Mouse (Mus musculus) embryonic facial prominence, embryonic 11.5 days (tissue): Measurements from ENCODE around the gene Col24a1. TPM values are rescaled to one million over a fixed set of nuclear protein-coding genes. Genes with fewer than 3 reads are reported as not detected.

Experiments used
- ATAC-seq: fragments of 200-750 bp; cut with Nextera tagmentation; replicated peaks from 2 replicates; pipeline ENCODE4 v1.8.0; 2017; ENCODE audit warnings: low read depth; ENCODE audit not compliant: insufficient number of reproducible peaks, low FRiP score, low TSS enrichment
- DNase-seq: peaks from one replicate; pipeline ENCODE4 v3.0.0-alpha.2; 2015; ENCODE audit warnings: low spot score
- H3K27ac ChIP-seq: fragments of 300-500 bp; sonication (generic); replicated peaks from 2 replicates; pipeline ENCODE4 v1.5.1; 2014; ENCODE audit warnings: mild to moderate bottlenecking, low read depth, low read length, control low read depth
- H3K27me3 ChIP-seq: fragments of 300-500 bp; sonication (generic); 2 replicates; pipeline ENCODE4 v1.6.1; 2014; ENCODE audit warnings: mild to moderate bottlenecking, low read length, moderate library complexity, mixed read lengths; ENCODE audit not compliant: control insufficient read depth, insufficient read depth
- H3K36me3 ChIP-seq: fragments of 300-500 bp; sonication (generic); replicated peaks from 2 replicates; pipeline ENCODE4 v1.6.1; 2014; ENCODE audit warnings: low read depth, mild to moderate bottlenecking, low read length, moderate library complexity, mixed read lengths; ENCODE audit not compliant: control insufficient read depth, insufficient read depth
- H3K4me1 ChIP-seq: fragments of 300-500 bp; sonication (generic); 2 replicates; pipeline ENCODE4 v1.6.1; 2014; ENCODE audit warnings: low read length, mixed read lengths; ENCODE audit not compliant: control insufficient read depth, insufficient read depth
- H3K4me2 ChIP-seq: fragments of 300-500 bp; sonication (generic); 2 replicates; pipeline ENCODE4 v1.6.1; 2014; ENCODE audit warnings: low read depth, mild to moderate bottlenecking, control low read depth, low read length, moderate library complexity
- H3K4me3 ChIP-seq: fragments of 300-500 bp; sonication (generic); 2 replicates; pipeline ENCODE4 v1.5.1; 2014; ENCODE audit warnings: low read depth, low read length, control low read depth
- H3K9ac ChIP-seq: fragments of 300-500 bp; sonication (generic); replicated peaks from 2 replicates; pipeline ENCODE4 v1.6.1; 2014; ENCODE audit warnings: mild to moderate bottlenecking, control low read depth, low read length
- H3K9me3 ChIP-seq: fragments of 300-500 bp; sonication (generic); replicated peaks from 2 replicates; pipeline ENCODE4 v1.6.1; 2016; ENCODE audit warnings: mild to moderate bottlenecking, low read length, inconsistent platforms, mixed read lengths; ENCODE audit not compliant: control insufficient read depth
- WGBS: fragments of 180-500 bp; shearing (Covaris S2); extraction: QIAGEN DNeasy Blood & Tissue Kit; methylation state at CpG from one replicate; pipeline ENCODE4 v1.1.7; 2014; 5-methylcytosine and 5-hydroxymethylcytosine counted together
- polyA plus RNA-seq: library from polyadenylated mRNA; unstranded; fragments of >200 nt; fragmentation: Nextera tagmentation; extraction: Ambion mirVana; gene quantifications from 2 replicates; pipeline ENCODE4 v1.2.1, GENCODE M21; 2014

Col24a1 gene
- polyA plus RNA-seq, 1 experiment from 2014 or later: 2.1 TPM

DNA sequence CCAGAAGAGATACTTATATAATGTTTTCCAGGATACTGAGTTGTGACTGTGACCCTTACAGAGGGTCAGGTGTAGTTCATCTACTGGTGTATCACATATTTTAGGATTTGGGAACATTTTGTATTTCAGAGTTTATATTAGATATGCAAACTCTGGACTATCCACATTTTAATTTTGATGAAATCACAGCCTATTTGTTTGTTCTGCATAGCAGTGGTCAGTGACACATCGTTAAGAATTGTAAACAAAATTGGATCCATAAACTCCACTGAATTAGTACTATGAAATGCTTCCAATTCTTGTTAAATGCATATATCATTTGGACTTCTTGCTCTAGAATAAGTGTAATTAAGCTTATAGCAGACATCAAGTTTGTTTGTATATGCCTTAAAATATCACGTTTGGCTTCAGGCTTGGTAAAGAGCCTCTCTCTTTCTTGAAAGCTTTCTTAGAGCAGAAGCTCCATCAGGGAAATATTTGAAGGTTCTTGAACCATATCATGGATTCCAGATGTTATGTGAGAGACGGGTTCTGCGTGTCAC is 75.0 kb downstream of the Col24a1 start:
- no peaks in the 10 kb centered on the region for H3K36me3 ChIP-seq
- H3K9me3 ChIP-seq: no peaks in the 10 kb centered on the region
- 67% methylated on average over 4 of the region's 4 CpGs for WGBS
- H3K4me2 ChIP-seq: no peak overlapping the region
- peak; percentile 19 for DNase-seq
- H3K27me3 ChIP-seq: no peaks in the 10 kb centered on the region
- no peaks in the 10 kb centered on the region for H3K4me1 ChIP-seq
- no peak overlapping the region for H3K27ac ChIP-seq
- H3K4me3 ChIP-seq: no peak overlapping the region
- no peak overlapping the region for H3K9ac ChIP-seq
- ATAC-seq: no peak

GRCm38 (mm10) chr3:145376298-145376697 is 84.0 kb downstream of the Col24a1 start:
- no peak for ATAC-seq
- no peaks in the 10 kb centered on the region for H3K4me1 ChIP-seq
- no peak overlapping the region for H3K27ac ChIP-seq
- H3K27me3 ChIP-seq: no peaks in the 10 kb centered on the region
- H3K4me3 ChIP-seq: no peak overlapping the region
- no peaks in the 10 kb centered on the region for H3K36me3 ChIP-seq
- DNase-seq: no peak
- no peak overlapping the region for H3K9ac ChIP-seq
- 89% methylated on average over 3 of the region's 3 CpGs for WGBS
- H3K4me2 ChIP-seq: no peak overlapping the region
- H3K9me3 ChIP-seq: no peaks in the 10 kb centered on the region

DNA sequence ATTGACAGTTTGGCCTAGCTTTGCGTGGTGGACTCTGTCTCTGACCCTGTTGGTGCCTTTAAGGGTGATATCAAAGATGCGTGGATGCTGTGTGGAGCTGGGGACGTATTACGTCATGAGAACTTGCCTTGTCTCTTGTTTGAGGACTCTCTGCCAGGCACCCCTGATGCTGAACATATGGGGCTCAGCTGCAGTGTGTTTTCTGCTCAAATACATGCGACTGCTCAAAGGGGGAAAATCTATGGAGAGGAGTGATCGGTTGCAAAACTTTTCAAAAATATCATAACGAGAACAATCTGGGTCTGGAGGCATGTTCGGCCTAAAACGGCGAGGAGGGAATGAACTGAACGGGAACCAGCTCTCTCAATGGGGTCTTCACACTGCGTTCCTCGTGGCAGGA is 90.8 kb downstream of the Col24a1 start:
- Histone ChIP-seq H3K27ac (0 out of 2 replicates have a peak overlapping the region, but pooled peaks have one; percentile 14), H3K9me3 (no peaks in the 10 kb centered on the region), H3K4me1 (no peaks in the 10 kb centered on the region), H3K27me3 (no peaks in the 10 kb centered on the region), H3K4me3 (no peak overlapping the region), H3K9ac (no peak overlapping the region), H3K36me3 (no peaks in the 10 kb centered on the region), H3K4me2 (no peak overlapping the region)
- DNase-seq: peak; percentile 13
- ATAC-seq: no peak
- 66% methylated on average over 13 of the region's 13 CpGs for WGBS

- no peaks in the 10 kb centered on the region for H3K36me3 ChIP-seq
- no peak overlapping the region for H3K9ac ChIP-seq
- H3K9me3 ChIP-seq: no peaks in the 10 kb centered on the region
- peak; percentile 23 for DNase-seq
- no peak overlapping the region for H3K27ac ChIP-seq
- no peaks in the 10 kb centered on the region for H3K4me1 ChIP-seq
- no peaks in the 10 kb centered on the region for H3K27me3 ChIP-seq
- no peak overlapping the region for H3K4me2 ChIP-seq
- no peak overlapping the region for H3K4me3 ChIP-seq
- ATAC-seq: no peak
Observed at GRCm38 (mm10) chr3:145386434-145386833, 94.2 kb downstream of the Col24a1 start.

DNA sequence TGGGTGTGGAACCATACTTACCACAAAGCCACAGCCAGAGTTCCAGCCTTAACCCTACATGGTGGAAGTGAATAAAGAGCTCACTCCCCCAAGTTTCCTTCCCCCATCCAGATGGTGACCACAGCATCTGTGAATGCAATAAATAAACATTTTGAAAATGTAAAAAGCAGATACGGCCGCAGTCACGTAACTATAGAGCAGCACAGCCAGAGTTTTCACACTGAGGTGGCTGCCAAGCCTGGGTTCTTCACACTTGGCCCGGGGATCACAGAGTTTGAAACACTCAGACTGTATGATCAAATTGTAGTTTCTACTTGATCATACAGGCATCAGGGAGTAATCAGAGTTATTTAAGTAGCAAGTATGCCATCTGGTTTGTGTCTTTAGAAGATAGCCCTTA is 98.4 kb downstream of the Col24a1 start:
- no peak overlapping the region for H3K4me3 ChIP-seq
- no peak overlapping the region for H3K9ac ChIP-seq
- no peaks in the 10 kb centered on the region for H3K9me3 ChIP-seq
- ATAC-seq (no peak), DNase-seq (no peak)
- H3K4me1 ChIP-seq: no peaks in the 10 kb centered on the region
- H3K27me3 ChIP-seq: no peaks in the 10 kb centered on the region
- no peaks in the 10 kb centered on the region for H3K36me3 ChIP-seq
- 88% methylated on average over 4 of the region's 4 CpGs for WGBS
- no peak overlapping the region for H3K27ac ChIP-seq
- H3K4me2 ChIP-seq: no peak overlapping the region

DNA sequence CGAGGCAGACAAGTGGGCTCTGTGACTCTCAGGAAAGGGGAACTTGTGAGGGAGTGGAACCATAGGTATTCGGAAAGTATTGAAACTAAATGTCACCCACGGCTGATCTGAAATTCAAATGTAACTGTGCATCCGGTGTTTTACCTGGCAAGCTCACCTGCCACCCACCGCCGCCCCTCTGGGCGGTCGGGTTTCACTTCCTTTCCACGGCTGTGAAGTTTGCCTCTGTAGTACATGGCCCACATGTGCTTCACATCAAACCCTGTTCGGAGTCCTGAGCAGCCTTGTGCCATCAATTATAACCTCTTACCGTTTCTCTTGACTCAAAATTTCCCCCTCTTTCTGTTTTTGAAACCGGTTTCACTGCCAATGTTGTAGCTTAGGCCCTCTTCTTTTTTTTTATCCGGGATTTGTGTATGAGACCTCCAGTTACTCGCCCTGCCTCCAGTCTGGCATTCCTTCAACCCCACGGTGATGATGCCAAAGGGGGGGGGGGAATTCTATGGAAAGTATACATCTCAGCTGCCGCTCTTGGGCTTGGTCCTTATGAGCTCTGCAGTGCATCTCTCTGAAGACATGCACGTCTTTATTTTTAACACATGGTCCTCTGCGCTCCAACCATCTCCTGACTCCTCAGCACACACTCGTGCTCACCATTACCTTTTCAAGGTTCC is 99.9 kb downstream of the Col24a1 start:
- 65% methylated on average over 19 of the region's 19 CpGs for WGBS
- ATAC-seq (no peak), DNase-seq (peak; percentile 52)
- Histone ChIP-seq H3K9me3 (no peaks in the 10 kb centered on the region), H3K36me3 (no peaks in the 10 kb centered on the region), H3K27ac (no peak overlapping the region), H3K9ac (no peak overlapping the region), H3K27me3 (no peaks in the 10 kb centered on the region), H3K4me2 (no peak overlapping the region), H3K4me3 (no peak overlapping the region), H3K4me1 (no peaks in the 10 kb centered on the region)

DNA sequence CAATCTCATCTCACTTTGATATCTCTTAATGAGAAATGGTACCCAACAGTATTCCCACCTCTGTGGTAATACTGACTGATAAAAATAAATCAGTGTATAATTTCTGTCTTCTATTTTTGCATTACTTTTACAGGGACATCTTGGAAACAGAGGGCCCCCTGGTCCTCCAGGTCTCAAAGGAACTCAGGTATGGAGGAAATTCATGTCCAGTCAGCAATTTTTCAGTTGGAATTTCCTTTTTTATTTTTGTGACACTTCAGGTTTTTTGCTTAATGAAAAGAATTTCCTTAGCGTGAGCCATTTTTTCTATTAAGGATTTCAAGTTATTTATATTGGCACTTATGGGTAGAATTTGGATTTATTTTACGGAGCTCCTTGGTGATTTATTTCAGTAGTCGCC is 106.9 kb downstream of the Col24a1 start:
- H3K4me2 ChIP-seq: no peak overlapping the region
- no peaks in the 10 kb centered on the region for H3K27me3 ChIP-seq
- ATAC-seq (no peak), DNase-seq (no peak)
- 94% methylated on average over 3 of the region's 3 CpGs for WGBS
- no peaks in the 10 kb centered on the region for H3K36me3 ChIP-seq
- no peaks in the 10 kb centered on the region for H3K9me3 ChIP-seq
- no peak overlapping the region for H3K9ac ChIP-seq
- no peak overlapping the region for H3K4me3 ChIP-seq
- H3K27ac ChIP-seq: no peak overlapping the region
- no peaks in the 10 kb centered on the region for H3K4me1 ChIP-seq

GRCm38 (mm10) chr3:145402257-145402656 is 110.0 kb downstream of the Col24a1 start:
- Histone ChIP-seq H3K27me3 (no peaks in the 10 kb centered on the region), H3K9ac (no peak overlapping the region), H3K4me1 (no peaks in the 10 kb centered on the region), H3K9me3 (no peaks in the 10 kb centered on the region), H3K4me2 (no peak overlapping the region), H3K36me3 (no peaks in the 10 kb centered on the region), H3K27ac (no peak overlapping the region), H3K4me3 (no peak overlapping the region)
- WGBS: 86% methylated on average over 10 of the region's 10 CpGs
- ATAC-seq: no peak
- DNase-seq: no peak
